Comparison of ENCODE assay signal across 15 mouse cellular contexts in genomic region chr4:111498751-111499150, GRCm38 (mm10).
DNase-seq lines count a peak whose midpoint lies in the region; ATAC-seq and TF ChIP-seq lines count a peak whose summit lies in the region.
"Had no signal": no experiment of that assay in that cellular context is flagged by ENCODE, and none has a peak within 500 bp of the region (broad histone marks: within the 10 kb centered on the region; RNA-seq: fewer than 3 reads in every experiment).

No protein-coding gene starts in this region.

- H3K27me3 ChIP-seq in forebrain, embryonic 12.5 days = no peaks in the 10 kb centered on the region
- no peaks in the 10 kb centered on the region; the same call in 1 of the 2 replicates for H3K27me3 ChIP-seq in kidney, adult 2 months (replicated peaks; ENCODE audit: control insufficient read depth, insufficient read depth, low read length)
- H3K27me3 ChIP-seq: hindbrain, embryonic 15.5 days; limb, embryonic 13.5 days had no signal

- ATAC-seq in forebrain, embryonic 12.5 days (ENCODE audit: low FRiP score) = no peak
- no peak for ATAC-seq in monocyte, adult 5-6 weeks (replicated peaks; ENCODE audit: insufficient number of reproducible peaks, low FRiP score, low TSS enrichment, poor library complexity, severe bottlenecking)
- ATAC-seq: forebrain, postnatal 0 days; liver, postnatal 0 days had no signal

- TF ChIP-seq CTCF in kidney, adult 2 months (conservative IDR thresholded peaks at IDR 0.05; ENCODE audit: insufficient read depth, insufficient read length, low read depth, low read length) = no peak

- H3K27ac ChIP-seq in forebrain, embryonic 12.5 days = no peak overlapping the region
- no peak overlapping the region for H3K27ac ChIP-seq in kidney, adult 2 months (ENCODE audit: insufficient read depth, low read depth, low read length)
- H3K27ac ChIP-seq: hindbrain, embryonic 15.5 days; limb, embryonic 13.5 days had no signal

- no peak overlapping the region for H3K4me3 ChIP-seq in forebrain, embryonic 12.5 days (replicated peaks)
- no peak overlapping the region for H3K4me3 ChIP-seq in kidney, adult 2 months (ENCODE audit: insufficient read depth, low read depth, low read length)
- H3K4me3 ChIP-seq: erythroblast, embryonic 14.5 days; hindbrain, embryonic 15.5 days; limb, embryonic 13.5 days had no signal

- DNase-seq in frontal cortex, adult 2 months (ENCODE audit: extremely low spot score in 1 of 2, low spot score in 1 of 2) = peak; percentile 78 to 87
- DNase-seq in layer of hippocampus, adult 11-12 months (ENCODE audit: low spot score) = peak; percentile 71
- peak; percentile 70 to 83 for DNase-seq in left cerebral cortex, adult 18-20 months (ENCODE audit: low spot score in 2 of 2)
- peak; percentile 60 to 69 for DNase-seq in right cerebral cortex, postnatal 10 days (ENCODE audit: low spot score in 2 of 2)
- no peak for DNase-seq in kidney, adult 2 months
- DNase-seq: cerebellum, adult 8-10 months; forebrain, postnatal 0 days; kidney, adult 9 months; liver, postnatal 0 days; thymus, postnatal 14 days had no signal

- H3K4me1 ChIP-seq in forebrain, embryonic 12.5 days = no peaks in the 10 kb centered on the region
- no peaks in the 10 kb centered on the region for H3K4me1 ChIP-seq in kidney, adult 2 months (ENCODE audit: control insufficient read depth, insufficient read depth, low read length)
- H3K4me1 ChIP-seq: limb, embryonic 13.5 days had no signal

- no peak overlapping the region for H3K4me2 ChIP-seq in forebrain, embryonic 12.5 days
- H3K4me2 ChIP-seq: hindbrain, embryonic 15.5 days; limb, embryonic 13.5 days had no signal

- no peaks in the 10 kb centered on the region for H3K9me3 ChIP-seq in forebrain, embryonic 12.5 days
- H3K9me3 ChIP-seq: hindbrain, embryonic 15.5 days; limb, embryonic 13.5 days had no signal

- no peak overlapping the region for H3K9ac ChIP-seq in forebrain, embryonic 12.5 days
- H3K9ac ChIP-seq: forebrain, postnatal 0 days; hindbrain, embryonic 15.5 days; limb, embryonic 13.5 days; liver, postnatal 0 days had no signal

- H3K36me3 ChIP-seq in forebrain, embryonic 12.5 days (replicated peaks) = no peaks in the 10 kb centered on the region
- no peaks in the 10 kb centered on the region for H3K36me3 ChIP-seq in kidney, adult 2 months (ENCODE audit: control insufficient read depth, insufficient read depth, low read length)
- H3K36me3 ChIP-seq: hindbrain, embryonic 15.5 days; limb, embryonic 13.5 days had no signal

- 72% methylated on average over 3 of the region's 3 CpGs for WGBS in forebrain, embryonic 12.5 days
- WGBS in kidney, adult 2 months = 70% methylated on average over 3 of the region's 3 CpGs

- TF ChIP-seq POLR2A in kidney, adult 2 months (IDR thresholded peaks at IDR 0.05; ENCODE audit: low read depth, low read length) = no peak
